Mouse (Mus musculus) liver, postnatal 0 days (tissue): ENCODE measurements around the gene Ssc4d.

Experiments
- CTCF ChIP-seq: sonication (generic); IDR thresholded peaks from 2 replicates; pipeline ENCODE4 v1.5.1; 2016; ENCODE audit warnings: antibody characterized with exemption, low read depth
- EP300 ChIP-seq: IDR thresholded peaks from 2 replicates; pipeline ENCODE4 v1.6.1; 2016; ENCODE audit warnings: antibody characterized with exemption, low read depth, mild to moderate bottlenecking

GRCm38 (mm10) chr5:135975893-135976668 is 1.8 kb upstream of the Ssc4d start:
- TF ChIP-seq CTCF: no peak
- TF ChIP-seq EP300: no peak
